Mouse (Mus musculus): ENCODE results near the gene Gm20388.
"Not testable (repeated sequence)": the region's sequence is repeated elsewhere in the genome, so short reads cannot be mapped to it uniquely, and the experiment has no call there.

Gm20388 gene

DNA sequence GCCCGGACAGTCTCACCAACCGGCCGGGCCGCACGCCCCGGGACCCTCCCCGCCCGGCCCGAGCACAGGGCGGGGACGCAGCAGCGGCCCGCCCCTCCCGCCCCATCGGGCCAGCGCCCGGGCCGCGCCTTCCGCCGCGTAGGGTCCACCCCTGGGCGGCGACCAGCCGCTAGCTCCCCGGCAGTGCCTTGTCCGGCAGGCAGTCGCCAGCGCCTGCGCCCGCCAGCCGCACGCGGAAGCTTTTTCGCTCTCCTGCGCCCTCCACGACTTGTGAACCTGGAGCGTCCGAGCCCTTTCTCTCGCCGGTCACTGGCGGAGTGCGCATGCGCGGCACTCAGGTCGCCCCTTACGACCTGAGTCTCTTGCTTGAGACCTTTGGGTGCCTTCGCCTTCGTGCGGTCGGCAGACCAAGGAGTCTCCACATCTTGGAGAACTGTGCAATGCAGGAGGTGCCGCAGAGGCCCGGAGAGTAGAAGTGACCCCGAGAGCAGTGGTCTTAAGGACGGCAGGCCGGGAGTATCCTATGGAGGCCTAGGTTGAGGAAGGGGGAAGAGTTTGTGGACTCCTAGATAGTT lies 4072.3 kb downstream of the Gm20388 start, which contains the start of gene Abcb10:
Gene Abcb10 (minus strand): TSS at position 297 of the 575 bp plus-strand sequence.
- DNase-seq (ENCODE audit: low read depth, low spot score), result peak; percentile 71

DNA sequence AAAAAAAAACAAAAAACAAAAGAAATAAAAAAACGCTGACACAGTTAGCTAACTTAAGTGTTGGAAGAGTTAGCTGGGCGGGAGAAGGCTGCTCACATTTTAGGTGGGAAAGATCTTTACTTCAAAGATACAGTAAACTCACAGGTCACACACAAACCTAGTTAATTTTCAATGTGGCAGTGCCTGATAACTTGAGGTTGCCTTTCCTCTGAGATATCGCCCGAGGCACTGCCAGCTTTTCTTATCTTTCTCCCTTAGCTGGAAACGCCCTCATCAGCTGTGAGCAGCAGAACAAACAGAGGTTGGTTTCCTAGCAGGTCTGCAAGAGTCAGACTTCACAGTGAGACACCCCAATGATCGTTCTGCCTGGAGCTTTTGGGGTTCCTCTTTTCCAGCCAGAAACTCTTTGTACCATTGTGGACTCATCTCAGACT lies 4078.0 kb downstream of the Gm20388 start:
- DNase-seq (ENCODE audit: low read depth, low spot score), result peak; percentile 90

DNA sequence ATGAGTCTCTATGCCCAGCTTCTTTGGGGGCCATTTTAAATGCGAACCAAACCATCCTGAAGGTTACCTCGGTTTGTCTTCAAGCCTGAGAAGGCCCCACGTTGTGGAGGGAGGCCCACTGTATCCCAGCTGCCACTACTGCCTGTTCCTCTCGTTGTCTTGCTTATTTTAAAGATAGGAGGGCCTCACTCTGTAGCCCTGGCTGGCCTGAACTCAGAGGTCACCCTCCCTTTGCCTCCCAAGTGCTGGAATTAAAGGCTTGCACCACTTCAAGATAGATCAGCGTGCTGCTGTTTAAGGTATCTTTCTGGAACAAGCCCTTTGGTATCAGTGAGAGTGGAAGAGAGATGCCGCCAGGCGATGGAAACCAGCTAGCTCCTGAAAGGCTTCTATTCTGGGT lies 4078.5 kb downstream of the Gm20388 start:
- DNase-seq (ENCODE audit: low read depth, low spot score), result no peak

DNA sequence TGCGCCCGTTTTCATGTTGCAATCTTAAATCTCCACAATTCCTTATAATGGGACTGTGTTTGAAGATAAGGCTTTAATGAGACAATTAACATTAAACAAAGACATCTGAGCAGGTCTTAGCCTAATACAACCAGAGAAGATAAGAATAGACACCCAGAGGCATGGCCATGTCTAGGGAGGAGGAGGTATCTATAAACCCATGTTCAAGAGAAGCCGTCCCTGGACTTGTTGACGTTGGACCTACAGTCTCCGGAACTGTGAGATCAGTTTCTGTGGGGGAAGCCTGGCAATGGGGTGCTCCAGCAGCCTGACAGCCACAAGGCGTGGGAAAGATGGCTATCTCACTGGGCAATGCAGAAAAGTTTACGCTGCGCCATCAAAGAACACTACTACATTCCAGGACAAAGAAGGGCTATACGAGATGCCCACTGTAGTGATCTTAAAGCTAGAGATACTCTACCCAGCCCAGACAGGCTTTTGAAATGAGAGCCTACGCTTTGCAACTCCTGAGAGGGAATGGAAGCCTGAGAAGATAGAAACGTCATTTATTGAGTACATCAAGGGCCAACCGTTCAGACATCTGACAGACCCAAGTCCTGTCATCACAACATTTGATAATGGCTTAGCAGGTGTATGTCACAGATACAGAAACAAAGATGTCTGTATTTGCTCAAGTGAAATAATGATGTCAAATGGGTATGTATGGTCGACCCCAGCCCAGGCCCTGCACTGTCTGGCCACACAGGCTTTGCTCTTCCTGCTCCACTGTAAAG lies 4079.8 kb downstream of the Gm20388 start:
- peak; percentile 62 for DNase-seq (ENCODE audit: low read depth, low spot score)

DNA sequence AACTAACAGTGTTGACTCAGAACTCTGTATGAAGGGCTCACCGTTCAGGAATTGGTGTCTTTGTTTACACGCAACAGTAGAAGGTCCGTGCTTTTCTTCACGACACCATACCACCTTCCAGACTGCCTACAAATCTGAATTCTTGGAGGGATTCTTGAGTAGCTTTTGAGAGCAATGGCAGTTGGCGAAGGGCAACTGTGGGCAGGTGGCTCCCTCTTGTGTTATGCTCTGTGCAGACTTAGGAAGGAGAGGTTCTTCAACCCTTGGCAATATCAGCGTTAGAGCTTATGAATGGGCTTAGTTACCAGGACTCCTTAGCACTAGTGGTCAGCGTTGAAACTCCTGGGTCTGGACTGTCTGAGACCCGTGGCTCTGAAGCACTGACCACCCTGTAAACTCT lies 4081.9 kb downstream of the Gm20388 start:
- DNase-seq (ENCODE audit: low read depth, low spot score), result peak; percentile 57

DNA sequence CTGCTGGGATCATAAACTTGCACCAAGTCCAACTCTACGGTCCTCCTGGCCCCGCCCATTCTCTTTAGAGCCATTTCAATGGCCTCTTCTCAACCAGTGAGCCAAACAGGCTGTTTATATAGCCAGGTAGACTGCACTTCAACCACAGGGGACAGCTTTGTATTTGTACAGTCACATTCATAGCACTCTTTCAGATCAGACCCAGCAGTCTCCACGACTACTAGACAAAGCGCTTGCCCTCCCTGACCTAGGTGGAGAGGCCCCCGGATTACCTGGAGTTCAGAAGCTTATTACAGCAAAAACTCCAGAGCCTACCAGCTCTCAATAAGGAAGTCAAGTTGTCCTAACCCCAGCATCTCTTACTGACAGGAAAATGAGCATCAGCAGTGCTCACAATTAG lies 4083.0 kb downstream of the Gm20388 start:
- no peak for DNase-seq (ENCODE audit: low read depth, low spot score)

DNA sequence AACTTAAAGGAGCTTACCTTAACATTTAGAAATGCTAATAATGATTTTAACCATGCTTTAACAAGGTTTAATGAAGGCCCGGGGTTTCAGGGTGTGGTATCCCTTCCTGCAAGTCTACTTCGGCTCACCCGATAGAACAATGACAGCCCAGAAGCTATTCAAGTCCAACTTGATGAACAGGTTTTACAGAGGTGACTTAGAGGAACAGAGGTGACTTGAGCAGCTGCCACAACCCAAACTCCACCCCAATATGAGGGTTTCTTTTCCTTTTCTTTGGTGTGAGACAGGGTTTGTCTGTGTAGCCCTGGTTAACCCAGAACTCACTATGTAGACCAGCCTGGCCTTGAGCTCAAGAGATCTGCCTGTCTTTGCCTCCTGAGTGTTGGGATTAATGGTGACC lies 4083.4 kb downstream of the Gm20388 start:
- no peak for DNase-seq (ENCODE audit: low read depth, low spot score)

DNA sequence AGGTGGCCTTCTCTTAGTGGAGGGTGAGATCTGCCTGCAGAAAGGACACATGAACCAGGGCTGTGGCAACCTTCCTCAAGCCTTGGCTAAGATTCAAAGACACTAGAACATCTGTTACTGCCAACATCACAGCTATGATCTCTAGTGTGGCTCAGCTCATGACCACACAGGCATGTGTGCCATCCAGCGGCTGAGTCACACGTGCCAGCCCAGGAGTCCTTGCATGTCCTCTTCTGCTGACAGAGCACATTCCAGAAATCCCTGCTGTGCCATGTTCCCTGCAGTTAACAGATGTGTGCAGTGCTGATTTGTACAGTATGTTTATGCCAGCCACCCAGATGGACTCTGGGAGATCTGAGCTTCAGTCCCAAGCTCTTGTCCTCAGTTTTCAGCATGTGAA lies 4088.9 kb downstream of the Gm20388 start:
- no peak for DNase-seq (ENCODE audit: low read depth, low spot score)

DNA sequence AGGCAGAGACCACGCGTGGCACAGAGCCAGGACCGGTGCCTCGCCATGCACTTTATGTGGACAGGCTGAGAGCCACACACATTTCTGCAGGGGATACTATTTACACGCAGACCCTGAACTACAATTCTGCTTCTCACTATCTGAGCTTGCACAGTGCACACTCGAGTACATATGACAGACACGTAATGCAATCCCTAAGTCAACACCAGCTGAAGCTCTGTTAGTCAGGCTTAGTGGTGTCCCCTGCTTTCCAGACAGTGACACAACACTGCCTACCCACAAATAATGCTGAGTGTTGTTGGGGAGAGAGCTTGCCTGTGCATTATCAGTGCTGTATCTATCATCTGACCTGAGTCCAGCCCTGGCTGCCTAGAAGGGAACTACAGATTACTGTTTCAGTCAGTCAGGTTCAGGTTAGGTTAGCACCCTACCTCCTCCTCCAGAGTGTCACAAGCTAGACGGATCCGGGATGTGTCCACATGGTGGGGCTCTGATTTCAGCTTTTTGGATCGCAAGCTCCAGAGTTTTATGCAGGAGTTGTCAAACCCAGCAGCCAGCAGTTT lies 4092.0 kb downstream of the Gm20388 start:
- DNase-seq (ENCODE audit: low read depth, low spot score), result no peak

DNA sequence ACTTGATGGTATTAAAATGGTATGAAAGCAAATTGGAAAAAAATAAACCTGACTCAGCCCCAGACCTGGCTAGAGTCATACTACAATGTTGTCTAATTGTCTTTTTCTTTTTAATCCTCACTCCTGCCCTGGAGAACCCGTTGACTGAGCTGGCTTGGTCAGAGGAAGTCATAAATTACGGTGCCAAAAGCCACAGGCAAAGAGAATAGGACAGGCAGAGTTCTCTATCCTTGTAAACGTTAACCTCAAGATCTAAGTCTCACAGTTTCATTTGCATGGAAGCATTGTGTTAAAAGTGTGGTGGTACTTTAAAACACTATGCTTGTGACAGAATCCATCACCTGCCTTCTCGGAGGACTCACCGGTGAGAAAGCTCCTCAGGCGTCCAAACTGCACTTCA lies 4097.2 kb downstream of the Gm20388 start:
- DNase-seq (ENCODE audit: low read depth, low spot score), result no peak

DNA sequence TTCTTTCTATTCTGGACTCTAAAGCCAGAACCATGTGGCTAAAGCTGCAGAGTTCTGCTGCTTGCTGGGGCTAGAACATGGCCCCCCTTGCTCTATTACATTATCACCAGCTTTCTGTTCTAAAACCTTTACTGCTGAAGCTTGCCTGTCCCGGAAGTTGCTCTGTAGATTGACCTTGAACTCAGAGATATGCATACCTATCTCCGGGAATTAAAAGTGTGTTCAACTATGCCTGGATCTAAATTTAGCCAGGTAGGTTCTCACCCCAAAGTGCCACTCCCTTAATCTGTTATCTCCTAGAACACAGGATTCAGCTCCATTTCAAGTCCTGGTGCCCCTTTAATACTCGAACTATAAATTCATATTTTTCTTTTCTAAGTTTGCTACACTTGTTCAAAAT lies 4100.9 kb downstream of the Gm20388 start:
- DNase-seq (ENCODE audit: low read depth, low spot score), result no peak

DNA sequence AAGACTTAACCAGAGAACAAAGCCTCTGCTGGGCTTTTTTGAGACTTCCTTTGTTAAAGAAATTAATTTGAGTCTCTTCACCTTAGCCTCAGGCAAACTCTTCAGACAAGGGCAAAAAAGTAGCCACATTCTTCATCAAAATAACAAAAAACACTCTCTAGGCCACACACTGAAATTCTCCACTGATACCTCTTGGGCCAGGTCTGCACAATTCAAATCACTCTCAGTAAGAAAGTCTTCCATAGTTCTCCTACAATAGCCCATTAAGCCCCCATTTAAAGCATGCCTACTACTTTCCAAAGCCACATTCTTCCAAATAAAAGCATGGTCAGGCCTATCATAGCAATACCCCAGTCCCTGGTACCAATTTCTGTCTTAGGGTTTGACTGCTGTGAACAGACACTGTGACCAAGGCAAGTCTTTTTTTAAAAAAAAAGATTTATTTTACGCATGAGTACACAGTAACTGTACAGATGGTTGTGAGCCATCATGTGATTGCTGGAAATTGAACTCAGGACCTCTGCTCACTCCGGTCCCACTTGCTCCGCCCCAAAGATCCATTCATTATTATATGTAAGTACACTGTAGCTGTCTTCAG lies 4101.4 kb downstream of the Gm20388 start:
- DNase-seq (ENCODE audit: low read depth, low spot score), result no peak

DNA sequence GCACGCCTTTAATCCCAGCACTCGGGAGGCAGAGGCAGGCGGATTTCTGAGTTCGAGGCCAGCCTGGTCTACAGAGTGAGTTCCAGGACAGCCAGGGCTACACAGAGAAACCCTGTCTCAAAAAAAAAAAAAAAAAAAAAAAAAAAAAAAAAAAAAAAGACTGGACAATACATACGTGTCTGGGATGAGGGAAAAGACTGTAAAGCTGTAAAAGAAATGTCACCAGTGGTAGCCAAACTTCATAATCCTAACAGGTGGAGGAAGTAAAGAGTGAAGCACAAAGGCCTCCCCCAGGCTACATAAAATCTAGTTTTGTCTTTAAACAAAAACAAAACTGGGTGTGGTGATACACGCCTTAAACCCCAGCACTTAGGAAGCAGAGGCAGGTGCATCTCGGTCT lies 4103.7 kb downstream of the Gm20388 start:
- DNase-seq (ENCODE audit: low read depth, low spot score), result not testable (repeated sequence)

DNA sequence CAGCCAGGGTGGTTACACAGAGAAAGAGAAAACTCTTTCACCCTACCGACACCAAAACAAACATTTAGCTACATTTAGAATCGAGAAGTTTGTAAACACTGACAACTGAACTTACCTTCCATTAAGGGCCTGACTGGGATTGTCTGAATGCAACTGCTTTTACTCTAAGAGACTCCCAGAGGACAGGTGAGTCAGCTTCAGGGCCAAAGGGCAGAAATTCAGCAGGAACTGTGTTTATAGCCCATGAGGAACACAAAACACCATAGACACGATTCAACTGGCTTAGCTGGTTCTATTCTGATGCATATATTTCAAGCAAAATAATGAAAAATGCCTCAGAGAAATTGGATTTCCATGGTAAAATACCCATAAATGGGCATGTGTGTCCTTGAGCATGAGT lies 4104.1 kb downstream of the Gm20388 start:
- DNase-seq (ENCODE audit: low read depth, low spot score), result no peak

DNA sequence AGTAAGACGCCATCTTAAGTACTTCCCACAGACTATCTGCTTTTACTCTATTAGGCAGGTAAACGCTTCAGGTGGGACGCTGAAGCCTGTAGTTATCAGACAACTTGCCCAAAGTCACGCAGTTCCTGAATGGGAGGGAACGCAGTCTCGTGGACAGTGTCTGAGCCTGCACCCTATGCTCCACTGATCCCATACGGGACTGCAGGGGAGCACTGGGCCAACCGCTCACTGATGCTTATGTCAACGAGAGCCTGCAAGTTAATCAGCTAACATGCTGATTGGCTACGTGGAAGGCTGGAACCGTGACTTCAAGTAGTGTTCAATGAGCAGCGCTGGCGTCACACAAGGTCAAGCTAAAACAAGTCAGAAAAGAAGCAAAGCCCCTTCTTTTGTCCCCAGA lies 4109.1 kb downstream of the Gm20388 start:
- peak; percentile 55 for DNase-seq (ENCODE audit: low read depth, low spot score)

DNA sequence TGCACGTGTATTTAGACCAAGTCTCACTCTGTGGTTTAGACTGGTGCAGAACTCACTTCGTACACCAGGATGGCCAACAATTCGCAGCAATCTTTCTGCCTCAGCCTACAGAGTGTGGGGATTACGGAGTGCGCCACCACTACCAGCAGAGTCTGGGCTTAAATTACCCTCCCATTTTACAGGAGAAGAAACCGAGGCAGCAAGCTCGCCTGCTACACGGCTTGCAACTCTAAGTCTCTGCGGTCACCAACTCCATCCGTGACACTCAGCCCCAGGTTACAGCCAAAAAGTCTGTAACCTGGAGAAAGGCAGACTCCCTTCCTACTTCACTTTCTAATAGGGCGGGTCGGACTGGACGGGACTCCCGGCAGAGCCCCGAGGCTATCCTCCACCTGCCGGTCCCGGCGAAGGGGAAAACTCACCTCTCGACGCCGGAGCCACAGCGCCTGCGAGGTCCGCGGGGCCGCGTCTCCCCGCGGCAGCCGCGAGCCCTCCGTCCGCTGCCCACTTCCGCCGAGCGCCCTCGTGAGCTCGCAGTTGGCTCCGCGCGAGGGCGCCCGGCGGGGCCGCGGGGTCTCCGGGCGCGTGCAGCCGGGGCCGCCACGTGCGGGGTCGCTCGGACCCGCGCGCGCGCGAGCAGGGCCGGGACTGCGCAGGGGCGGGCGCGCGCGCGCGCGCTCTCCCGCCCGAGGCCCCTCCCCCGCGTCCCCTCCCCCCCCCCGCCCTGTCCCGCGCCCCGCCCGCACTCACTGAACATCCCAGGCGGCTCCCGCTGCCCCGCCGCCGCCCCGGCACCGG lies 4110.0 kb downstream of the Gm20388 start:
- DNase-seq (ENCODE audit: low read depth, low spot score), result peak; percentile 36

DNA sequence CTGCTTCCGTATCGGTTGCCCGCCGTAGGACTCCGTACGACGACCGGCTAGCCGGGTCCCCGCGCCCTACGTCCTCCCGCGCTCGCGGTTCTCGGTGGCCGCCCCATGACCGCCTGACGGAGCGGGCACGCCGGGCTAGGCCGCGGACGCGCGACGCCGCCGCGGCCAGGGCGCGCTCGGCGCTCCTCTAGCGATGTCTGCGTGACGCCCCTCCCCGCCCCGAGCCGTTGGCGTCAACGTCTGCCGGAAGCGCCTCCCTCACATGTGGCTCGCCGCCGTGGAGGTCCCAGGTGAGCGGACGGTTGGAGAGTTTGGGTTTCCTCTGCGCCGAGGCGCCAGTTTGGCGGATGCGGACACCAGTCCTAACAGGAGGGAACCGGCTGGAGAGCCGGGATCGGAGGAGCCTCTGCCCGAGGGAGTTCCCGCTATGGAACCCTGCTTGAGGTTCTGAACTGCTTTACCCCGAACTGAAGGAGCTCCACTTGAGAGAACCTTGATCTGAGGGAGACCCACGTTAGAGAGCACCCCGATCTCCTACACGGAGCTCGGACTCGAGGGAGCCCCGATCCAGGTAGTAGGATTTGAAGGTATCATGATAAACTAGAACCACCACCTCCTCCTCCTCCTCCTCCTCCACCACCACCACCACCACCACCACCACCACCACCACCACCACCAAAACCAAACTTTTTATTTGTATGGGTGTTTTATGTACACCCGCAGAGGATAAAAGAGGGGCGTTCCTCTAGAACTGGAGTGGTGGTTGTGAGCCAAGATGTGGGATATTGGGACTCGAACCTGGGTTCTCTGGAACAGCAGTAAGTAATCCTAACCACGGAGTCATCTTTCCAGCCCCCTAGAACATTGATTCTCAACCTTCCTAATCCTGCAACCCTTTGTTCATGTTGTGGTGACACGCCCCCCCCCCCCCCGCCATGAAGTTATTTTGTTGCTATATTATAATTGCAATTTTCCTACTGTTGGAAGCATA lies 4110.9 kb downstream of the Gm20388 start, which contains the start of the genes Taf5l and Urb2:
Gene Taf5l (minus strand): TSS at position 161 of the 991 bp plus-strand sequence.
Gene Urb2 (plus strand): TSS at position 272 of the 991 bp plus-strand sequence.
- DNase-seq (ENCODE audit: low read depth, low spot score), result peak; percentile 75

DNA sequence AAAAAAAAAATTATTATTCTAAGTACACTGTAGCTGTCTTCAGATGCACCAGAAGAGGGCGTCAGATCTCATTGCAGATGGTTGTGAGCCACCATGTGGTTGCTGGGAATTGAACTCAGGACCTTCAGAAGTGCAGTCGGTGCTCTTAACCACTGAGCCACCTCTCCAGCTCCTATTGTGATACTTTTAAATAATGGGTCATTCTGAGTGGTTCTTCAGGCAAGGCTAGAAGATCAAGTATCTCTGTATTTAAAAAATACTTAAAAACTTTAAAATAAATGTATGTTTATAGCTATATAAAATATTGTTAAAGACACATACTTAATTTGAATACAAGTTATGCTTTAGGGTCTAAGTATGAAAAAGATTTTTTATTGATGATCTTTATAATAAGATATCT lies 4115.6 kb downstream of the Gm20388 start:
- DNase-seq (ENCODE audit: low read depth, low spot score), result not testable (repeated sequence)

DNA sequence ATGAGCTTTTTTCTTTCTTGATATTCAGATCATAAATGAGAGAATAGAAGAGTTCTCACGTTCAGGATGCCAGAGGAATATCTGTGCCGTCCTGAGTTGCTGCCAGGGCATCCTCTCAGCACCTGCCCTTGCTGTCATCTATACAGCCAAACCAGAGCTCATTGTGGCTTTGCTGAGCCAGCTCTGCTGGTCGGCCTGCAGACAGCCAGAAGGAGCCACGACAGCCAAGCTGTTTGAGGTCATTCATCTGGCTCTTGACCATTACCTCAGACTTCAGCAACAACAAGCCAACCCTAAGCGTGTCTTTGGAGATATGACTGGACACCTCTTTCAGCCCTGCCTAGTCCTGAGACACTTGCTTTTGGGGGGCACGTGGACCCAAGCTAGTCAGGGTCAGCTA lies 4117.2 kb downstream of the Gm20388 start:
- DNase-seq (ENCODE audit: low read depth, low spot score), result no peak

DNA sequence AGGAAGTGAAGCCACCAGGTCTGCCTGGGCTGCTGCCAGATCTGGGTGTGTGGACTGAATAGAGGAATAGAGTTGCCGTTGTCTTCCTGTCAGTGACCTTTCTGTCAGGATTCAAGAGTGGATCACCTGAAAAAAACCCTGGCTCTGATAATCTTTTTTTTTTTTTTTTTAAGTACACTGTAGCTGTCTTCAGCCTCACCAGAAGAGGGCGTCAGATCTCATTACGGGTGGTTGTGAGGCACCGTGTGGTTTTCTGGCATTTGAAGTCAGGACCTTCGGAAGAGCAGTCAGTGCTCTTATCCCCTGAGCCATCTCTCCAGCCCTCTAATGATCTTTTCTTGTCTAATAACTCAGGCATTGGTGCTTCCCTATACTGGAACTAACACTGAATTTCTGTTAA lies 4122.8 kb downstream of the Gm20388 start:
- no peak for DNase-seq (ENCODE audit: low read depth, low spot score)

Measured in c-Kit-negative CD71-positive TER-119-positive erythroid progenitor cells, embryonic 14.5 days (primary cell).